Mouse (Mus musculus) granulocyte monocyte progenitor cell, adult 5-6 weeks (primary cell): ENCODE results near the gene Rbm12. TPM values are rescaled to one million over a fixed set of nuclear protein-coding genes. Genes with fewer than 3 reads are reported as not detected.

ENCODE experiments used
- ATAC-seq: replicated peaks from 2 replicates; pipeline ENCODE4 v1.8.0; 2016; ENCODE audit warnings: mild to moderate bottlenecking, moderate TSS enrichment, inconsistent platforms; ENCODE audit not compliant: poor library complexity, severe bottlenecking
- total RNA-seq, 2 experiments: library from RNA; stranded (forward) in 1 of 2; stranded (reverse) in 1 of 2; fragments of 200-712, 200-1000 nt in 1 of 2; fragments of >200 nt in 1 of 2; fragmentation: Nextera tagmentation in 1 of 2; gene quantifications; 2 replicates each; pipeline ENCODE4 v1.2.3; 2014 to 2017

Gene Rbm12
- total RNA-seq, 2 experiments from 2014 or later, result 28.6 to 40.2 TPM

GRCm38 (mm10) chr2:156084541-156084940 lies 27.2 kb downstream of the Rbm12 start:
- ATAC-seq, result no peak

- ATAC-seq, result no peak
Observed at GRCm38 (mm10) chr2:156080391-156080790, 31.4 kb downstream of the Rbm12 start.

GRCm38 (mm10) chr2:156079674-156080073 lies 32.1 kb downstream of the Rbm12 start:
- 0 out of 2 replicates have a peak, but pooled peaks have one; percentile 17 for ATAC-seq

GRCm38 (mm10) chr2:156079183-156079560 lies 32.6 kb downstream of the Rbm12 start:
- ATAC-seq, result no peak

GRCm38 (mm10) chr2:156078421-156079182 lies 33.2 kb downstream of the Rbm12 start:
- no peak for ATAC-seq

- ATAC-seq, result no peak
Observed at GRCm38 (mm10) chr2:156077461-156077860, 34.3 kb downstream of the Rbm12 start.

- no peak for ATAC-seq
Observed at GRCm38 (mm10) chr2:156073725-156074124, 38.1 kb downstream of the Rbm12 start.

GRCm38 (mm10) chr2:156071236-156071635 lies 40.5 kb downstream of the Rbm12 start:
- ATAC-seq, result no peak

GRCm38 (mm10) chr2:156067916-156068315 lies 43.9 kb downstream of the Rbm12 start:
- no peak for ATAC-seq

- no peak for ATAC-seq
Observed at GRCm38 (mm10) chr2:156066126-156066525, 45.7 kb downstream of the Rbm12 start.

- ATAC-seq, result peak; percentile 80
Observed at GRCm38 (mm10) chr2:156065099-156066041, 46.4 kb downstream of the Rbm12 start, which contains the start of gene Spag4. Gene Spag4, plus strand, starts transcription at chr2:156065175.

GRCm38 (mm10) chr2:156052816-156053215 lies 59.0 kb downstream of the Rbm12 start, which contains the start of gene Fer1l4:
Gene Fer1l4, minus strand, starts transcription at chr2:156052947.
- no peak for ATAC-seq

- ATAC-seq, result peak; percentile 37
Observed at GRCm38 (mm10) chr2:156047929-156048328, 63.8 kb downstream of the Rbm12 start.

- ATAC-seq, result no peak
Observed at GRCm38 (mm10) chr2:156042903-156043302, 68.9 kb downstream of the Rbm12 start.

Other genes with a start within 250 kb of the Rbm12 start
- gene Uqcc1, start 181.7 kb downstream of the Rbm12 start, total RNA-seq (2014; fragmentation: Nextera tagmentation), result 37.9 and 39.5 TPM in 2 replicates
- gene Uqcc1, start 181.7 kb downstream of the Rbm12 start, total RNA-seq (2017), result 66.6 and 71.5 TPM in 2 replicates
- not detected in 2 replicates for gene Gm15557, start 171.2 kb downstream of the Rbm12 start, total RNA-seq (2014; fragmentation: Nextera tagmentation)
- not detected in 2 replicates for gene Gm15557, start 171.2 kb downstream of the Rbm12 start, total RNA-seq (2017)
- gene Gdf5, start 166.6 kb downstream of the Rbm12 start, total RNA-seq (2014; fragmentation: Nextera tagmentation), result not detected in 2 replicates
- gene Gdf5, start 166.6 kb downstream of the Rbm12 start, total RNA-seq (2017), result not detected in 2 replicates
- gene Cep250, start 155.5 kb downstream of the Rbm12 start, total RNA-seq (2014; fragmentation: Nextera tagmentation), result 33.3 and 44.4 TPM in 2 replicates
- 39.0 and 41.6 TPM in 2 replicates for gene Cep250, start 155.5 kb downstream of the Rbm12 start, total RNA-seq (2017)
- gene 6430550D23Rik, start 104.0 kb downstream of the Rbm12 start, total RNA-seq (2014; fragmentation: Nextera tagmentation), result 1.4 TPM in 1 of 2 replicates, not detected in the other
- gene 6430550D23Rik, start 104.0 kb downstream of the Rbm12 start, total RNA-seq (2017), result 0.30 TPM in 1 of 2 replicates, not detected in the other
- 184 and 197 TPM in 2 replicates for gene Ergic3, start 103.9 kb downstream of the Rbm12 start, total RNA-seq (2014; fragmentation: Nextera tagmentation)
- gene Ergic3, start 103.9 kb downstream of the Rbm12 start, total RNA-seq (2017), result 78.5 and 96.2 TPM in 2 replicates
- gene Fer1l4, start 59.0 kb downstream of the Rbm12 start, total RNA-seq (2014; fragmentation: Nextera tagmentation), result not detected in 2 replicates
- not detected in 2 replicates for gene Fer1l4, start 59.0 kb downstream of the Rbm12 start, total RNA-seq (2017)
- 0.49 and 8.3 TPM in 2 replicates for gene Spag4, start 46.8 kb downstream of the Rbm12 start, total RNA-seq (2014; fragmentation: Nextera tagmentation)
- gene Spag4, start 46.8 kb downstream of the Rbm12 start, total RNA-seq (2017), result 1.5 and 4.8 TPM in 2 replicates
- gene Cpne1, start within 50 bp of the Rbm12 start, total RNA-seq (2014; fragmentation: Nextera tagmentation), result 34.2 and 51.5 TPM in 2 replicates
- gene Cpne1, start within 50 bp of the Rbm12 start, total RNA-seq (2017), result 14.7 and 16.5 TPM in 2 replicates
- gene Gm28036, start 15.1 kb upstream of the Rbm12 start, total RNA-seq (2014; fragmentation: Nextera tagmentation), result 11.6 and 29.4 TPM in 2 replicates
- 27.0 and 32.3 TPM in 2 replicates for gene Gm28036, start 15.1 kb upstream of the Rbm12 start, total RNA-seq (2017)
- 174 and 217 TPM in 2 replicates for gene Romo1, start 32.1 kb upstream of the Rbm12 start, total RNA-seq (2014; fragmentation: Nextera tagmentation)
- gene Romo1, start 32.1 kb upstream of the Rbm12 start, total RNA-seq (2017), result 28.9 and 38.1 TPM in 2 replicates
- gene Nfs1, start 32.2 kb upstream of the Rbm12 start, total RNA-seq (2014; fragmentation: Nextera tagmentation), result 57.3 and 66.6 TPM in 2 replicates
- 38.8 and 41.6 TPM in 2 replicates for gene Nfs1, start 32.2 kb upstream of the Rbm12 start, total RNA-seq (2017)
- 317 and 379 TPM in 2 replicates for gene Rbm39, start 68.3 kb upstream of the Rbm12 start, total RNA-seq (2014; fragmentation: Nextera tagmentation)
- 566 and 641 TPM in 2 replicates for gene Rbm39, start 68.3 kb upstream of the Rbm12 start, total RNA-seq (2017)
- gene Phf20, start 84.5 kb upstream of the Rbm12 start, total RNA-seq (2014; fragmentation: Nextera tagmentation), result 17.1 and 33.3 TPM in 2 replicates
- gene Phf20, start 84.5 kb upstream of the Rbm12 start, total RNA-seq (2017), result 32.1 and 53.4 TPM in 2 replicates
- gene Cnbd2, start 200.3 kb upstream of the Rbm12 start, total RNA-seq (2014; fragmentation: Nextera tagmentation), result 3.4 and 4.0 TPM in 2 replicates
- 2.6 and 6.5 TPM in 2 replicates for gene Cnbd2, start 200.3 kb upstream of the Rbm12 start, total RNA-seq (2017)
- 0.60 and 5.4 TPM in 2 replicates for gene Scand1, start 200.7 kb upstream of the Rbm12 start, total RNA-seq (2014; fragmentation: Nextera tagmentation)
- 20.9 and 28.4 TPM in 2 replicates for gene Scand1, start 200.7 kb upstream of the Rbm12 start, total RNA-seq (2017)